Mouse (Mus musculus) G1E (cell line): Measurements from ENCODE around the gene Gramd1b.

Experiments
- CTCF ChIP-seq: IDR thresholded peaks from 2 replicates; pipeline ENCODE4 v1.5.1; 2012; ENCODE audit warnings: low read depth, low read length, inconsistent platforms, mixed read lengths
- TAL1 ChIP-seq: conservative IDR thresholded peaks from 2 replicates; pipeline ENCODE4 v1.6.1; 2012; ENCODE audit warnings: low read depth, low read length, inconsistent platforms, mixed read lengths

DNA sequence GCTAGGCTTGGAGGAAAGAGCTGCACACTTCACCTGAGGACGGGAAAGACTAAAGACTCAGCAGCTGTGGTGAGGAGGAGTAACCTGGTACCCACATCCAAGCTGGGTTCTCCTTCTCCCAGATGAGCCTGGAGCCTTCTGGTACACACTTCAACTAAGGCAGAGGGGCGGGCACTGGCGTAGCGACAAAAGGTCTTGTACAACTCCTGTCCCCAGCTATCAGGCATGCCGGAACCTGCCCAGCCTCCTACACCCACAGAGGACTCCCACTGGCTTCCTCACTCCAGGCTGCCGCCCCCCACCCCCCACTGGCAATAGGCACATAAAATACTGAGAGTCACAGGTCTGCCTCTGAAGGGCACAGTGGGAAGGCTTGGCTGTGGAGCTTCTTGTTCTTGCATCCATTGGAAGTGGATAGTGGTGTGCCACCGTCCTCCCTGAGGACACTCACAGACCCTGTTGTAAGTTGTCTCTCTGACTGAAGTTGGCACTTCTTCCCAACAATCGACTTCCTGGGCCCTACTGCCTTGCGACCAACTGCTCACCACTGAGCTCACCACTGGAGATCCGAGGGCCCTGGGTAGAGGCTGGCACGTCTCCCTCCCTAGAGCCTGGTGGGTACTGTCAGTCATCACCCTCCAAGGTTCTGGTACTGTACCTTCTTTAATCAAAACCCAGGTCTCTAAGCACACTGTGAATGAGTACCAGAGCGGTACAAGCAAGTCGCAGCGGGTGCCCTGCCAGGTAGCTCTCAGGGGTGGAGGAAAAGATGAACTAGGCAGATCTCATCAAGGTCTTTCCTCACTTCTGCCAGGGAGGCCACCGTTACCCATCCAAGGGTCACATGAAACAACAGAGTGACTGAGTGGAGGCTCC lies 199.5 kb downstream of the Gramd1b start:
- no peak for TF ChIP-seq TAL1
- no peak for TF ChIP-seq CTCF
